Mouse (Mus musculus) thymus, postnatal 10 days (tissue): ENCODE results near the gene Tmem229b.
"Not testable (repeated sequence)": the region's sequence is repeated elsewhere in the genome, so short reads cannot be mapped to it uniquely, and the experiment has no call there.

Source experiments
- DNase-seq, 2 experiments: peaks; one replicate each; pipeline ENCODE4 v3.0.0; 2021; ENCODE audit warnings: low spot score in 2 of 2

Tmem229b gene

DNA sequence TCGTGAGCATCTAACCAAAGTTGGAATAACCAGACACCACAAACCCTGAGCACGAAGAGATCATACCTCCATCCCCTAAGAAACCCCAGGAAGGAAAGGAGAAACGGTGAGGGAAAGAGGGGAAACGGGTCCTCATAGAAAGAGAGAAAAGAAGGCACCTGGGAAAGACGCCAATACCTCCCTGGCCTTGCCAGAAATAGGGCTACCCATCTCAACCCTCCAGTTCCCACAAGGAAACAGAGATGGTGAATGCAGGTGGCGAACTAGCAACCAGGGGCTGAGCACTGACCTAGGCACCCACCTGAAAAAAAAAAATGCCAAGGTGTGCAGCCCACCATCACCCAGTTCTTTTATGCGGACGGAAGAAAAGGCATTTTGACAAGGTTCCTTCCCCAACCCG lies 1.4 kb downstream of the Tmem229b start:
- no peak for DNase-seq

DNA sequence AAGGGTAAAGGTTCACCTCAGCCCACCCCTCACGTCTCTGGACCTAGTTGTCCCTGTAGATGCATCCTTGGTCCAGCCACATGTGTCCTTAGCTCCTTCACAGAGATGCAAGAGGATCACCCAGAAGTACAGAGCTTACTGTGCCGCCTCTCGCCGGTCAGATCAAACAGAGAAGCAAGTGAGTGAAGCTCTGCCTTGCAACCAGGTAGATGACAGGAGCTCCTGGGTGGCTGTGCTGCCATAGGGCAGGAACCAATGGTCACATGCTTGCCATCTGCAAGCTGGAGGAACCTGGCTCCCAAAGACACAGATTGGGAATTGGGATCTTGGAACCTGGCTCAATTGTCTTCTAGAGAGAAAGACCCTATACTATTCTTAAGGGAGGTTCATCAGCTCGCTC lies 2.0 kb downstream of the Tmem229b start:
- no peak for DNase-seq

DNA sequence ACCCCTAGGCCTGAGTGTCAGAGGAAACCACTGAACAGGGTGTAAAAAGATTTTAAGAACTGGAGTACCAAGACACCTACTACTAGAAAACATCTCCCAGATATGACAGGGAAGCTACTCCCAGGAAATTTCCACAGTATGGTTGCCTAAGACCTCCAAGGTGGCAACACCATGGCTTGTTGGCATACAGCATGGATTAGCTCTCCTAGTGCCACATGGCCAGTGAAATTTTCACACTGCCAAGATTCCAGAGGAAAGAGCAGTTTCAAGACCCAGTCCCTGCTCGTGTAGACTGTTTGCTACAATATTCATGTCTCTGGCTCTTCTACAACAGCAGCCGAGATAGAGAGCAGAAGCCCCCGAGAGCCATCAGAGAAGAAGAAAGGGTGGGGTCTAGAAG lies 4.4 kb downstream of the Tmem229b start:
- DNase-seq = no peak

DNA sequence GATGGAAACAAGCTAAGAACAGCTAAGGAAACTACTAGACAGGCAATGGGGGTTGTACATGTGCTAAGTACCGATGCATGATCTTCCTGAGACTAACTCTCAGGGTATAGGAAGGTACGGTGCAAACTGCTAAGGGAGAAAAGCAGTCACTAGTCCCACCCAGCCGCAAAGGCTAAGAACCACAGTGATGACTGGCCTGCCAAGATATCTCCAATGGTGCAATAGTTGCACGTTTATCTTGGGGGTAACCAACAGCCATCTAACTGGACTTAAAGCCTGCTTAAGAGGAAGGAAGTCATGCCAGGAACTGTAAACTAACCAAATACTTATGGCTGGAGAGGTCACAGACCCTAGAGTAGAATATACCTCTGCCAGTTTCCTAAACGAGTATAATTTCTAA lies 5.0 kb downstream of the Tmem229b start:
- no peak for DNase-seq

DNA sequence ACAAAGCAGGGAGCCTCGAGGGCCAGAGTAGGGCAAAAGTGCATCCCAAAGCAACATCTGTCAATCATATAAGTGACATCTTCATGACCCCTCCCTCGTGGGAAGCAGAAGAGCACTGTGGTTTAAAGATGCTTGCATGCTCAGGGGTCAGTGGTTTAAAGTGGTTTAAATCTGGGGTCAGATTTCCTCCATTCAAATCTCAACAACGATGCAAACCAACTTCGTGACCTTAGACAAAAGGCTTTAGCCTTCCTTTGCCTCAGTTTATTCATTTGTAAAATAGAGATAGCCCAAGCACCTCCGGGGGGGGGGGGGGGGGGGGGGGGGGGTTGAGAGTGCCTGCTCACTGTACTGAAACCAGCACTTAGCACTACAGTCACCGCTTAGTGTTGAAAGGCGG lies 10.7 kb downstream of the Tmem229b start:
- no peak for DNase-seq

DNA sequence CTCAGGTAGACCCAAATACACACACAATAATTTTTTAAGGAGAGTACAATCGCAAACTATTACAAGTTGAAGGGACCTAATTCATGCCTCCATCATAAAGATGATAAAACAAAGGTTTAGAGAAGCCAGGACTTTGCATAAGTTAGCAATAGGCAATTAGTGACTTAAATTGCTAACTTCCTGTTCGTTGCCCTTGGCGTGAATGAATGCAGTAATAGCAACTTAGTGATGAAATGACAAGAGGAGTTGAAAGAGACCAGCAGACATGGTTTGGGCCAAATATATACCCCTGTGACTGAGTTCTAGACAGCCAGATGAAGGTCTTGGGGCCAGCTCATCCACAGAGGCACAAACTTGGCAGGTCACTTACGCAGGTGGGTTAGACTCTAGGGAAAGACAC lies 11.2 kb downstream of the Tmem229b start:
- DNase-seq = no peak

DNA sequence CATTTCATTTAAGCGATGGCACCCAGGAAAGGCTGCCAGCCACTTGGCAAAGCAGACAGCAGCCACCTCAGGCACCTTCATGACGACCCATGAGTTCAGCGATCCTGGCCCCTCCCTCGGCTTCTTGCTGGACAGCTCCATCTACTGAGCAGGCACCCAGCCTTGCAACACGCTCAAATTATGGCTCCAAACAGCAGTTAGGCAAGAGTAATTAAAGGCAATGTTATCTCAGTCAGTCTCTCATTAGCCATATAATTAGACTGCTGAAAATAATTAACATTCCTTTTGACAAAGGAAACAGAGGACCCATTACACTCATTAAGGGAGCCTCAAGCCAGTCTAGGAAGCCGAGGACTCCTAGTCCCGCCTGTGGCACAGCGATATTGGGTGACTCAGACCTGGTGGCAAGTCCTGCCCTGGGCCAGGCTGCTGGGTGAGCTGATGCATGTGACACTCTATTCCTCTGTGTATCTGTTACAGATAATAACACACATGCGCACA lies 19.8 kb downstream of the Tmem229b start:
- DNase-seq = no peak

DNA sequence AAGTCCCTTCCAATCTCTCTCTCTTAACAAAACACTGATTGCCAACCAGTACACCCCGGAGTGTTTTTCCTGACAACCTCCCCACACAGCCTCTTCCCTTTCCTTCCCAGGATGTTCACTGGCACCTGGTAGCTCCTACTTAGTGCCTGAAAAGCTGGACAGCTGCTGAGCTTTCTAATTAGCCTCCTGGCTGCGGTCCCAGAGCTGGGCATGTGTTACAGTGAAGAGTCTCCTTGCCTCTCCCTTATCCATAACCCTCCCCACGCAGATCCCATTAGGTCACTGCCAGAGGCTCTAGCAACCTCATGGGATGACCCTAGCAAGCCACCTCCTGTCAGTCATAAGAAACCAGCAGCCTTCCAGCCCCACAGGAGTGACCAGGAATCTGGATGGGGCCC lies 23.4 kb downstream of the Tmem229b start:
- DNase-seq = no peak

DNA sequence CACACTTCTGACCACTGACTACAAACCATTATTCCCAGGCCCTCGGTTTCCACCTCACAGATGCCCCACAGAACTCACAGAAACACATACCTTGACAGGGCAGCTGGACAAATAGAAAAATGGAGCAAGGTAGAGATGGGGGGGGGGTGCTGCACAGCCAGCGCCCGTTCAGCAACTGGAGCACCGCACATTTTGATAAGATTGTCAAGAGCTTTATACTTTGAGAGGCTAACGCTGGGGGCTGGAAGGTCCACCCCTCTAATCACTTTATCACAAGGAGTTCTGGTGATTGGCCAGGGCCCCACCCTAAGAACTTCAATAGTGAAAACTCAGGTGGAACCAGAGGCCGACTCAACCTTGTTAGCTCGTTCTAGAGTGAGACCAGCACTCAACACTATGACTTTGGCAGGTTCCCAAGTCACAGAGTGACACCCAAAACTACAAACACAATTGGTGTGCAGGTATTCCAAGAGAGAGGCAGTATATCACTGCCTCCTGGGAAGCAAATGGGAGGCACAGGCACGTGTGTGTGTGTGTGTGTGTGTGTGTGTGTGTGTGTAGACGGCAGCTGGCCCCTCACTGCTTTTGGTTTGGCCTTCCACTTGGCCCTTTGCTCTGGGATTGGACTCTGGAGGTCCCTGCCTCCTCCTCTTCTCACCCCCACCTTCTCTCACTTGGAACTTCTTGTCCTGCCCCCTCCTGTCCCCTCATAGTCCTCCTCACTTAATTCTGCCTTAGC lies 24.0 kb downstream of the Tmem229b start:
- DNase-seq = no peak

DNA sequence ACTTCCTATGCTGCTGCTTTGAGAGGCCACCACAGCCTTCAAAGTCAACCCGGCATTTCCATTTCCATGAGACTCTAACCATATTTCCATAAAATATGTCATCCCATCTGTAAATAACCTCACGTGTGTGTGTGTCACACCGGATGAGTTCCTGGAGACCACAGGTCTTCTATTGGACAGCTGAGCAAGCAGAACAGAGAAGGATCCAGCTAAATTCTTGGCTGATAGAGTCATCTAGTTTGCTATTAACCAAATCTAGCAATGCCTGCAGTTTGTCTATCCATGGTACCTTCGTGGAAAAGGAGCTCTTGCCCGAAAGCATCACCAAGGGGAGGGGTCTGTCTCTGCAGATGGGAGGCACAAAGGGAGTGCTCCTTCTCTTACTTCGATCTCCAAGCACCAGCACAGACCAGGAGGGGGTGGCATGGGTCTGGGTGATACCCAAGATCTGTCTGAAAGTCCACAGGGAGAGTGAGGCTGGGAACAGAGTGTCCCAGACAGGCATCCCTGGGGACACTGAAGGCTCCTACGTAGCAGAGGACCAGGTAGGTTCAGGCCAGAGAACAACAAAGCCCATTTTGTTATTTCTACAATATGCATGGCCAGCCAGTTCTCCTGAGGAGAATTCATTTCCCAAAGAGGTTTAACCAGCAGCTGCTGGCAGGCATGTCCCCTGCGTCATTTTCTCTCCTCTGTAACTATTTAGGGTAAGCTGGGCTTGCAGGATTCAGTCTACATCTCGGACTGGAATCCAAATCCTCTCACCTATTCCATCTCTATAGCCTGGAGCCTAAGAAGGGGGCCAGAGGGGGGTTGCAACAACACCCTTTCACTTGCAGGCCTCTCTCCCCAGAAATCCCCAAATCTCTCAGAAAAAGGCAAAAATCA lies 25.2 kb downstream of the Tmem229b start:
- DNase-seq = peak in 1 of 2 experiments; percentile 8

DNA sequence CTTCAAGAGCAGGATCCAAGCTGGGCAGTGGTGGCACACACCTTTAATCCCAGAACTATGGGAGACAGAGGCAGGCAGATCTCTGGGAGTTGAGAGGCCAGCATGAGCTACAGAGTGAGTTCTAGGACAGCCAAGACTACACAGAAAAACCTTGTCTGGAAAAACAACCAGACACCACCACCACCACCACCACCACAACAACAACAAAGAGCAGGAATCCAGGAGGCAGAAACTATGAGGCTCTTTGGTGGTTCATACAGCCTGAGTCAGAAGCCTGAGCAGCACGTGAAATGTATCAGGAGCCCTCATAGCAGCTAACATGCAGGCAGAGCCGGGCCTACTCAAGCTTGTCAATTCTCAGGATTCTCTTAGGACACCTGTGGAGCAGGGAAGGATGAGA lies 26.3 kb downstream of the Tmem229b start:
- DNase-seq = peak; percentile 27 to 31

DNA sequence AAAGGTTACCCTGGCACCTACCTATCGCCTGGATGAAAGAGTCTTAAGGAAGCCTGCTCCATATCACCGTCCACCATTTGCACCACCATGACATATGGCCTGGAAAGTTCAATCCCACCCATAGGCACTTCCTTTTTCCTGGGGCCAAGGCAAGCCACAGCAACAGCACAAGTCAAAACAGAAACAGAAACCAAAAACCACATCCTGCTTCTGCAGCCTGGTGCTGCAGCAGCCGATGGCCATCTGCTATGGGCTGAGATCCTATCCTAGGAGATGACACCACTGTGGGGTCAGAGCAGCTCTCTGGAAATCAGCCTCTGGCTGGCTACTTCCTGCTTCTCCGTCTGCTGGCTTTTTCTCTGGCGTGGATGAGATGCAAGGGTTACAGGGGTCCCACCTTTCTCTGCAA lies 26.7 kb downstream of the Tmem229b start:
- DNase-seq = peak; percentile 73 to 76

DNA sequence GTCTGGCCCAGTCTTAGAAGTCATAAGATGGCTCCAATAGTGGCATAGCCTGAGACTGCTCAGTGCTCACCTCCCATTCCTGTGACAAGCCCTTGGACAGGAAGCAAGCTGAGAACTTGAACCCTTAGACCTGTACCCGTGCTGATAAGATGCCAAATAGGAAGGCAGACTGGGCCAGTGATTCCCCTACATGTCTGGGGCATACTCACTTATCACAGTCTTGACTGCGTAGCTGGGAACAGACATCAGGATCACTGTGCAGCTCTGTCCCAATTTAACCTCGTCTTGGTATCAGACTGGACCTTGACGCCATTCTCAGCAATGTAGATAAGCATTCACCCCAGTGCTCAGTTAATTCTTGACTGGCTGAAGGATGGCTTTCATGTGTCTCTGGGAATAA lies 29.9 kb downstream of the Tmem229b start:
- DNase-seq = no peak

DNA sequence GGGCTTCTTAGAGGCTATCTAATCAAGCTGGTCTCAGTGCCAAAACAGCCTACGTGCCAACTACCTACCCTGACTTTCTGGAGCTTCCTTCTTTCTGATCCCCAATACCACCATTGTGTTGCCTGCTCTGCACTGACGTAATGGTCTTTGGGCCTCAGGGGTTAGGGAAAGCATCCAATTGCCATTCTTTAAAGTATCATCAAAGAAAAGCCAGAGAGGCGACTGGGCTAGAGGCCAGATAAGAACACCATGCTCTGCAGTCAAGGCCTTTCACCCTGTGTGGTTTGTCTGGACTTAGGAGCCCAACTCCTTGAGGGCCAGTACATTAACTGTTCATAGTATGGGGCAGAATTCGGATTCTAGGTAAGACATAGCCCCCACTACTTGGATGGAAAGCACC lies 30.3 kb downstream of the Tmem229b start:
- DNase-seq = no peak

DNA sequence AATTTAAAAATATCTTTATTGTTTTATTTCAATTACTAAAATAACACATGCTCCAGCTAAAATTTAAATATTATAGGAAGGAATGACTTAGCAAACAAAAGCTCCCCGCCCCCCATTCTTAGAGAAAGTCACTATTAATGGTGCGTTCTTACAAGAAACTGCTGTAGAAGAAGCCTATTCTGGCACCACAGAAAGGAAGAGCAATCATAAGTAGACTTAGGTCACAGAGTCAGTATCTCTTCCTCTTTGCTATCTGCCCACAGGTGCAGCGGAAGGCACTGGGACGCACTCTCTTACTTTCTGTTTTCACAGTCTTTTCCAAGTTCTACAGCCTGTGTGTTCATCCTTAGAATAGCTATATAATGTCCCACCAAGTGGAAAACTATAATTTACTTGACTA lies 31.6 kb downstream of the Tmem229b start:
- no peak for DNase-seq

DNA sequence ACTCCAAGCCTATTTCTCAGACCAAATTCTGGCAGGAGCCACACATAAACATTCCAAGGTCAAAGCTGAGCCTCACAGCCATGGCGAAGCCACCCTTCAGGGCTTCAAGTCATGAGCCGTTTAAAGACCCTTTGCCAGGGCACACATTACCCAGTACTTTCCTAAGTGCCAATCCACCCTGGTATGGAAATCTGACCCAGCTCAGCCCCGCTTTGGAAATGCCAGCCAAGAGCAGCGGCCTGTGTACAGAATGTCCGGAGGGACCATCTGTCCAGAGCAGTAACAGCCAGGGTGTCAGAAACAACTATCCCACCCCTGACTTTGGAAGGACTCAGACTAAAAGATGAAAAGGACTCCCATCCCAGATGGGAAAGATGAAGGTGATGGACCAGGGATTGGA lies 32.7 kb downstream of the Tmem229b start:
- no peak for DNase-seq

DNA sequence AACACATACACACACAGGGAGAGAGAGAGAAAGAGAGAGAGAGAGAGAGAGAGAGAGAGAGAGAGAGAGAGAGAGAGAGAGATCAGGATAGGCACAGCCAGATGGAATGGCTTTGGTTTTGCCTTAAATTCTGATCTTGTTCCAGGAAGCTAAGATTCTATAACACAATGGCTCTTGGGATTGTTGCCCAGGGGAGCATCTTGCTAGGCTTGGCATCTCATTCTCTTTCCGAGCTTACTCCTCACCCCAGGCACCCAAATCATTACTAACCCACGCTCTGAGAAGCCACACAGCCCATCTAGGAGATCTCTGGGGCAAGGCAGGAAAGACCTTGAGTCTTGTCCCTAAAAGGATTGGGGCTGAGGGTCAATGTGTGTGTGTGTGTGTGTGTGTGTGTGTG lies 33.6 kb downstream of the Tmem229b start:
- no peak for DNase-seq

DNA sequence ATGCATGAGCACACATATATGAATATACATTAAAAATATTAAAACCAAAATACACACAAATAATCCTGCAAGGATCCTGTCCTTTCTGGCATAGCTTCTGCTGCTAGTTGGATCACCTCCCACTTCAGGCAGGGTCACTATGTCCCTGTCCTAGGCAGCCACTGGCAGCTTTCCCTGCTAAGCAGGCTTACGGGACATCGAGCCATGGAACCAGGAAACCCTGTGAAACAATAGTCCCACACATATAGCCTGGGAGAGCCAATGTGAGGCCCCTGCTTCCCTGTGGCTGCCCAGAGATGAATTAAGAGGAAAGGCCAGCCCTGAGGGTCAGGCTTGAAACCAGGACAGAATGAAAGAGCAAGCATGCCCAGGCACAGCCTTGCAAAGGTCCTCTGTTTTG lies 35.8 kb downstream of the Tmem229b start:
- no peak for DNase-seq

DNA sequence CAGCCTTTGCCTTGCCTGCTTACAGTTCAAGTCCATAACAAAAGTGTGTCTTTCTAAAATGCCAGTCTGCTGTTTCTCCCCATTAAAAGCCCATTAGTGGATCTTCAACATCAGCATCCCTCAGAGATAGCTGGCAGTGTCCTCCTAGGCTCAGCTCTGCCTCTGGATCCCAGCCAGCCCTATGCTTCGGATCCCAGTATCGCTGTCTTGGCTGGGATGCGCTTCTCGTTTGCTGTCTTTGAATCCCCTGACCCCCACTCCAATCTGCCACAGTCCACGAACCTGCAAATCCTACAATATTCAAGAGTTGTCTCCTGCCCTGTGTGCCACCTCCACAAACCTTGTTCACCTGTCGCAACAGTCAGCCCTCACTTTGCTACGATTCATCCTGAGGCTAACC lies 36.7 kb downstream of the Tmem229b start:
- DNase-seq = no peak

DNA sequence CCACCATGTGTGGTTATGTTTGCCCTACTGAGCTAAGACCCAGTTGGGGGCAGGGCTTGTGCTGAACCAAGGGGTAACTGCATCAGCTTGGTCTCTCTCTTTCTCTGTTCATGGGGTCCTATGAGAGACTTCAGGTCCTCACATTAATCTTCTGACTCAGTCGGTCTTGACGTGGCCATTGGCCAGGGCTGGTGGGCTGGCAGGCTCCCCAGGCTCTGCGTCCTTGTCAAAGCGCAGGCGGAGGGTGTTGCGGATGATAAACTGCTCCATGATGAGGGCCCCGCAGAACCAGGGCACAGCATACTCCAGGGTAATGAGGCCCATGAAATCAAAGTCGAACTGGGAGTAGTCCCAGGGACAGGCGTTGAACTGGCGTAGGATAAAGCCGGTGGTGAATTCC lies 42.9 kb downstream of the Tmem229b start:
- DNase-seq = not testable (repeated sequence)

DNA sequence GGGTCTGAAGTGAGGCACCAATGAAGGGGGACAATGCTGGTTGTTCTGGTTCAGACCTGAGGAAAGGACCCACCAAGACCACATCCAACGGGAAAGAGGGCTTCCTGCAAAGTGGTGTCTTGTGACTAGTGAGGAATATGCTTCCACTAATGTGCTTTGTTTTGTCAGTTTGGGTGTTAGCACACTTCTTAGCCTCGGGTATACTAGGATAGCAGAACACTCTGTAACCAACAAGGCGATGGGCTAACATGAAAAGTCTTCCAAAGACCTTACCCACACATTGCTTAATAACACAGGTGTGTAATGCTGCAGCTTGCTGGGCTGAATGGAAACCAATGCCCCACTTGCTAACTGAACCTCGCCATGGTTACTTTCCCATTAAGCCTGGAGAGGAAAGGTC lies 51.0 kb downstream of the Tmem229b start:
- DNase-seq = no peak

DNA sequence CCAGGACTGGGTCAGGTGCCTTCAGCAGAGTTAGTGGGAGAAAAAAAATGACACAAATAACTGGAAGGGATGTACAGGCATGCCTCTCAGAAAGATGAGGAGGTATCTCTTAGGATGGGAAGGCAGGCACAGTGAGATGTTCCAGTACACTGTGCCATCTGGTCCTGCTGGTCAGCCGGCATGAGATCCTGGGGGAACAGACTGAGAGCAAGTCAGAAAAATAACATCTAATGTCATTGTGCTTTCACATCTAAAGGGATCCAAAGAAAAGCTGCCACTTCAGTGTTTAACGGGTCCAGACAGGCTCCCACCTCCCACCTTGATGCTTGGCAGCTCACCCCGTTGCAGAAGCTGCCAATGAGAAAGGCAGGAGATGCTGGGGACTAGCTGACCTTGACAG lies 54.9 kb downstream of the Tmem229b start:
- no peak for DNase-seq

DNA sequence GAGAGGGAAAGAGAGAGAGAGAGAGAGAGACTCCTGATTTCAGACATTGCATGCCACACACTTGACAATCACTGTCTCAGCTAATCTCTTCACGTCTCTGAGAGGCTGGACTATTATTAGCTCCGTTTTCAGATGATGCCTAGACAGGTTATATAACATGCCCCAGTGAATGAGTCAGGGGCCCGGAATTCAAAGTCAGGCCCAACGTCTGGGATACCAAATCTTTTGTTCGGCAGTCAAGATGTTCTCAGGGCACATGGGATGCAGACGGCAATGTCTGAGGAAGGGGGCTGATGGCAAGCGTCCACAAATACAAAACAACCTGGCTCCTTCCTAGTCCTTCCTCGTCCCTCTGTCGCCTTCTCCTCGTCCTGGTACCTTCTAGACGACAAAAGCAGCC lies 55.4 kb downstream of the Tmem229b start:
- DNase-seq = no peak
